Mouse (Mus musculus): Measurements from ENCODE around the gene Nos3.

Nos3 gene

DNA sequence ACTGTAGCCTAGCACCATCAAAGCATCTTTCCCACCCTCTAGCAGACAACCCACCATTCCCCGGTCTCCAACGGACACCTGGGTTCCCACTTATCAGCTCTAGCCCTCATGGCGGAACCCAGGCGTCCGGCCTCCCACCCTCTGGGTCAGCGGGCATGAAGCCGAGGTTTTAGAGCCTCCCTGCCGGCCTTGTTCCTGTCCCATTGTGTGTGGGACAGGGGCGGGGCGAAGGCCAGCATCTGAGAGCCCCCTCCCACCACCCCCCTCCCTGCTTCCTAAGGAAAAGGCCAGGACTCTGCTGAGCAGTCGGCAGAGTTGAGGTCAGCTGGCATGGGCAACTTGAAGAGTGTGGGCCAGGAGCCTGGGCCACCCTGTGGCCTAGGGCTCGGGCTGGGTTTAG, at the start of gene Nos3:
TSS of gene Nos3 (plus strand) at position 303 of the 400 bp plus-strand sequence.
- peak; percentile 27 for DNase-seq (ENCODE audit: low read depth, low spot score)

DNA sequence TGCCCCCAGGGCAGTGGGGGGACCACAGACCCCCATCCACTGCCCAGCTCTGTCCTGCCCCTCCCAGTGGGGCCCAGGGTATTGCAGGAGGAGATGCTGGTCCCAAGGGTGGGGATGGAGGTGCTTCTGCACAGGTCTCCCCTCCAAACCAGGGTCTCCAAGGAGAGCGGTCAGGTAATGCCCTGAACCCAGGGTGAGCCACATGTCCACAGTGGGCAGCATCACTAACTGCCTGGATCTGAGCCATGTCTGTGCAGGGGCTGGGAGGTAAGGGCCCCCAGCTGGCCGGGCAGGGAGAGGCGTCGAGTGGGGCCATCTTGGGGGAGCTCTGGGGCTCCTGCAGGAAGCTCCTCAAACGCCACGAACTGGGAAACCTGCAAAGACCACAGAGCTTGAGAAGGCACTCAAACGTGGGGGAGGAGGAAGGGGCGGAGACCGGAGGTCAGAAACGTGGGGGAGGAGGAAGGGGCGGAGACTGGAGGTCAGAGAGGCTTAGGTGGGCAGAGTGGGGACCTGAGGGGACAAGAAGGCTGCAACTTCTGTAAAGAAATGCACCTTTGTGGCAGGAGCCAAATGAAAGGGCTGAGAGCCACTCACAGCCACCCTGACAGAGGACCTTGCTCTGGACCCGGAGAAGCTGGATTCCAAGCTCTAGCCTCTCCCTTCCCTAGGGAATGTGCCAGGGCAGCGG, 44.7 kb upstream of the Nos3 start:
- DNase-seq (ENCODE audit: low read depth, low spot score), result peak; percentile 85

DNA sequence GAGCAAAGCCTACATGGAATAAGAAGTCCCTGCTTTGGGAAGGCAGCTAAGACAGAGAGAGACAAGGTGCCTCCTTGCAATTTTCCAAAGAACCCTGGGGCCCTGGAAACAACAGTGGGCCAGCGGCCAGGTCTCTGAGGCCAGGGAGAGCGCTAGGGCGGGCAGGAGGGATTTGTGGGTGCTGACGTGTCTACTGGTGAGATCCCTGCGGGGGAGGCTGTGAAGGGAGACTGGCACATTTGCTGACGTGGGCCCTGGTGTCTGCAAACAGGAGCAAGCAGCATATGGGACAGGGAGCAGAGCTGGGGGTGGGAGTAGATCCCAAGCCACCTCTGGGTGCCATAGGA, 44.2 kb upstream of the Nos3 start:
- DNase-seq (ENCODE audit: low read depth, low spot score), result no peak

DNA sequence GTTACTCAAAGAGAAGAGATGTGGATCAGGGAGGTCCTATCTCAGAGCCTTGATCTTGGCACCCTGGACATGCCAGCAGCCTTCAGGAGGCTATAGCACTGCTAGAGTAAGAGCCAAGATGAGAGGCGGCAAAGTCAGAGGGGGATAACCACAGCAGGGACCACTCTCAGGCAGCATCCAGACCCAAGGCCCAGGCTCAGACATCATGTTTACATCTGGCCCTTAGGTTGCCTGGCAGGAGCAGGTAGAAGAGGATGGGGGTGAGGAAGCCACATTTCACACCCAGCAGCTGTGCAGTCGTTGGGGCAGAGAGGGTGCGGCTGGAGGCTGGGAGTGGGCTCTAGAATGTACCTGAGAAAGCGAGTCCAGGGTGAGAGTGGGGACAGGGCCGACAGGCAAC, 43.7 kb upstream of the Nos3 start:
- no peak for DNase-seq (ENCODE audit: low read depth, low spot score)

DNA sequence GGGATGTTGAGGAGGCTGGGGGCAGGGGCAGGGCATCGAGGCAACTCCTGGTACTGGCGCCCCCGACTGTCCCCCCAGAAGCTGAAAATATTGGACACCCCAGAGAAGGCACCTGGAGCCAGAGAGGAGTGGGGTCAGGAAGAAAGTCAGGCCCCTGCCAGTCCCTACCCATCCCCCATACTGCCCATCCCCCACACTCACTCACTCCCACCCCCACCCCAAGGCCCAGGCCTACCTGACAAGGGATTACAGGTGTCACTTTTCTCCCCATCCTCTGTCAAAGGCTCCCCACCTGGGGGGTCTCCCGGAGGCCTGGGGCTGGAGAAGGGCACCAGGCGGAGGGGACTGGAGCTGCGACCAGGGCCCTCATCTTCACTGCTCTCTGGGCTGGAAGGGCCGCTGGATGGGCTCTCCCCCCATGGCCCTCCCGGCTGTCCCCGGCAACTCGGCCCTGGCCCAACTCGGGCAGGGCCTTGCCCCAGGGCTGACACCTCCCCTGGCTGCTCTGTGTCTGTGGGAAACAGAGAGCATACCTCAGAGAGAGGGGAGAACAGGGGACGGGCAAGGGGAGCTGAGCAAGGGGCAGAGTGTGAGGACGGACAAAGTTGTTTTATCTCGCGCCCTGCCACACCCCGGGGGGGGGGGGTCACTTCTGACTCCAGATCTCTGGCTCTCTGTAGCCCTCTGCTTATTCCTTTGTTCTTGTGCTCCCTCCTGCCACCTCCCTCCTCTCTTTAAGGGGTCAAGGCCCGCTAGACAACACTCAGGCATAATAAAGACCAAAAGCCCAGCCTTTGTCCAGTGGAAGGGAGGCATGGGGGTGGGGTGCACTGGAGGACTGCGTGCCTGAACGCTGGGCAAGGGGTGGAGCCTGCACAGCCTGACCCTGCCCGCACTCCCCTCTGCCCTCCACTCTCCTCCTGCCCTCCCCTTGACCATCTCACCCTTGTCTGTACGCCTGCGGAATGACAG, 42.6 kb upstream of the Nos3 start:
- peak; percentile 43 for DNase-seq (ENCODE audit: low read depth, low spot score)

DNA sequence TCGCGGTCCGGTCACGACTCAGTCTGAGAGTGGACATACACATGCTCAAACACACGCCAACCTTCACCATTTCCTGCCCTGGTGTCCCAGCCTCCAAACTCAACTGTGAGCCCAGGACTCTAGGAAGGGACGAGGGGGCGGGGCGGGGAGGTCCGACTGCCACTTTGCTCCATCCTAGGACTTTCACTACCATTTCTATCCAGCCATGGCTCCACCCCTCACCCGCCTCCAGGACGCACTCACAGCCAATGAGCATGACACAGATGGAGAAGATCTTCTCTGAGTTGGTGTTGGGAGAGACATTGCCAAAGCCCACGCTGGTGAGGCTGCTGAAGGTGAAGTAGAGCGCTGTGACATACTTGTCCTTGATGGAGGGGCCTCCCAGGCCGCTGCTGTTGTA, 39.4 kb upstream of the Nos3 start:
- peak; percentile 92 for DNase-seq (ENCODE audit: low read depth, low spot score)

DNA sequence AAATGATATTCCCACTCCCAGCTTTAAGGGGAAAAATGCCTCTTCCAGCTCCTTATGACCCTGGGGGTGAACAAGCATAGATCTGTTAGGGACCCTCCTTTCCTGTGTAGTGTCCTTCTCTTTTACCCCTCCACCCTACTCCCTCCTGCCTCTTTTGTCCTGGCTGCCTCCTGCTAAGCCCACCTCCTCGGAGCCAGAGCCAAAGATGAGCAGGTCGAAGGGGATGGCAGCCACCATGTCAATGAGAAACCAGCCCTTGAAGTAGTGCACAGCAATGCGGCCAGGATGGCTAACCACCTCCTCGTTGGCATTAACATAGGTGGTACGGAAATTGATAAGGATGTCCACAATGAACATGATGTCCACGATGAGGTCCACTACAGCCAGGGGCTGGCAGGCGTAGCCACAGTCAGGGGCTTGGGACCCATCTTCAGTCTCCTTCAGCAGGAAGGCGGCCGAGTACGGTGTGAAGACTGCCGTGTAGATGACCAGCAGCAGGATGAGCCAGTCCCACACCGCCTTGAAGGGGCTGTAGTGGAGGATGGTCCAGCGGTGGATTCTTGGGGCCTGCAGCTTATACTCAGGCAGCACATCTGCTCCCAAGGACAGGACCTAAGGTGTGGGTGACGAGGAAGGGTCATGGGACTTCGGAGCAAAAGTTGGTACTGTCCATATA, 38.3 kb upstream of the Nos3 start:
- DNase-seq (ENCODE audit: low read depth, low spot score), result no peak

DNA sequence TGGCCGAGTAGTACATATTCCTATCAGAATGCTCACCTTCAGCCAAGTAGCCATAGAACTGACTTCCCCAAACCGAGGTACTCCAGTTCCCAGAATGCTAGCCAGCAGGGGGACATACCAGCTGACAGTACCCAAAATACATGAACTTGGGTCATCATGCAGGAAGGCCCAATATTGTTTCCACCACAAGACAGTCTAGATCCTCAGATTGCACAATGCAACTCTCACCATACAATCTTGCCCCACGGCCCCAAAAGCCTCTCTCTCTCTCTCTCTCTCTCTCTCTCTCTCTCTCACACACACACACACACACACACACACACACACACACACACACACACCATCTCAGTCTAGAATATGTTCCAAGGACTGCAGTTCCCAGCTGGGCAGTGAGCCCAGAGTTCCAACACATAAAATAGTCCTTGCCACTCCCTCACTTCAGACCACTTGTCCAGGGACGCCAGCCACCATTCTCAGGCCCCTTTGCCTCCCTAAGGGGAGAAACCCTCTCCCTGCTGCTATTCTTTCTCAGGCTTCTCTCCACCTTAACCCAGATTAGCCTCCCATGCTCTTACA, 37.7 kb upstream of the Nos3 start:
- no peak for DNase-seq (ENCODE audit: low read depth, low spot score)

DNA sequence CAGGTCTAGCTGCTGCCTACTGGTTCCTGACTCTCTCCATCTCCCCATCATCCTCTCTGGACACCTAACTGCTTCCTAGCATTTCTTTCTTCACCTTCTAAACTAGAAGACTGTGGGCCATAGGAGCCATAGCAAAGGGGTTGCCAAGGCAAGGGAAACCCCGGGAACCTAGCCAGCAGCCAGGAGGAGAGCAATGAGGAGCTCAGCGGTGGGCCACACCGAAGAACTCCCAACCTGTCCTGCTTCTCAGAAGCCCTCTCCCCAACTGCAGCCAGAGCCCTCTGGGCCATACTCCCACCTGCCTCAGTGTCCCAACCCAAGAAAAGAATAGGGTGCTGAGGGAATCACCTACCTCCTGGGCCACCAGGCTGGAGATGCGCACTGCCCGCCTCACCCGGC, 35.8 kb upstream of the Nos3 start:
- no peak for DNase-seq (ENCODE audit: low read depth, low spot score)

DNA sequence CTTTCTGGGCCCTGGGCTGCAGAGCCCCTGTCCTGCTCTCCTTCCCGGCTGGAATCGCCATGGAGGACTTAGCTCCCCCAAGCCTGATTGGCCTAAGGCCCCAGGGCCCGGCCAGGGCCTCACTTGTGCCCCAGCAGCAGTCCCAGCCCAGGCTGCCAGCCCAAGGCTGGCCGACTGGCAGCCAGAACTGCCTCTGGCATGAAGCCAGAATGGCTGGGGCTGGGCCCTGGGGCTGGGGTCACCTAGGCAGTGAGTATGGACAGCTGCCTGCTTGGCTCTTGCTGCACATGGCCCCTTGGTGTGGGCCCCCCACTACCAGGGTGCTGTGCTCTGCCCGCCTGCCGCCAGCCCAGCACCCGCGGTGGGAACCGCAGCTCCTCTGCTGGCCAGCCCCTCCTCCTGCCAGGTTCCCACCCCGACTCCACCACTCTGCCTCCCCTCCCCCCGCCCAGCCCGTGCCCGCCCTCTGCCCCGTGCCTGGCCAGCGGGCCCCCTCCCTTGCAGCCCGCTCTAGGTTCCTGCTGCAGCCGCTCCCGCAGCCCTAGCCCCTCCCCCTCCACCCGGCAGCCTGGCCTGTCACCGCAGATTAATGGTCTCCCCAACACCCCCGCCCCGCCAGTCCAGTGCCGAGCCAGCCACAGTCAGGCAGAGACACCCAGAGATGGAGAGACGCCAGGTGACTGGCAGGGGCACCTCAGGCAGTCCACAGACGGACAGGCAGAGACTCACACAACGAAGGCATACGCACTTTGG, 35.2 kb upstream of the Nos3 start:
- no peak for DNase-seq (ENCODE audit: low read depth, low spot score)

DNA sequence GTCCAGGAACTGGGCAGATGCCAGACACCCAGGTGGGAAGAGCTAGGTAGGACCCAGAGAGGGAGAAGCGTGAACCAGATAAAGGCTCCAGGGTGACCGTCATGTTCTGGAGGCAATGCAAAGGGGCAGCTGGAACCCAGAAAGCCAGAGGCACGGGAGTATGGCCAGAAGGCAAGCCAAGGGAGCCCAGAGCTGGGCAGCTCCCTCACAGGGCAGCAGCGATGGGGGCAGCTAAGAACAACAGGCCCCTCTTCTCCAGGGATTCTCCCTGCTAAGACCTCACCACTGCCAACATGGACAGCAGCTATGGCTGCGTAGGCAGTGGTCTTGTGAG, 34.7 kb upstream of the Nos3 start:
- no peak for DNase-seq (ENCODE audit: low read depth, low spot score)

DNA sequence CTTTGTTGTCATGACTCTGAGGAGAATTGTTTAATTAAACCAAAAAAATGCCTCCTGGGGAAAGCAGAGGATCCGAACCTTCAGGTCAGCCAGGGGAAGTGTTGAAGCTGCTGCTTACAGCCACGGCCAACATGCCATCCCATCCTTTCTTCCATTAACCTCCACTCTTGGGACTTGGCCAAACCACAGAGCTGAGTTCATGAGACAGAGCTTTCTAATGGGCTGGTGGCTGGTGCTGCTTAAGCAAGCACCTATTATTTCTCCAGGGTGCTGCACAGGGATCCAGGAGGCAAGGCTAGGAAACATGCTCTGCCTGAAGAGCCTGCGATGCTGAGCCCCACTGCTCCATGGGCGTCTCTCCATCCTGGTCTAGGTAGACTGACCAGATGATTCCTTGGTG, 32.2 kb upstream of the Nos3 start:
- DNase-seq (ENCODE audit: low read depth, low spot score), result no peak

DNA sequence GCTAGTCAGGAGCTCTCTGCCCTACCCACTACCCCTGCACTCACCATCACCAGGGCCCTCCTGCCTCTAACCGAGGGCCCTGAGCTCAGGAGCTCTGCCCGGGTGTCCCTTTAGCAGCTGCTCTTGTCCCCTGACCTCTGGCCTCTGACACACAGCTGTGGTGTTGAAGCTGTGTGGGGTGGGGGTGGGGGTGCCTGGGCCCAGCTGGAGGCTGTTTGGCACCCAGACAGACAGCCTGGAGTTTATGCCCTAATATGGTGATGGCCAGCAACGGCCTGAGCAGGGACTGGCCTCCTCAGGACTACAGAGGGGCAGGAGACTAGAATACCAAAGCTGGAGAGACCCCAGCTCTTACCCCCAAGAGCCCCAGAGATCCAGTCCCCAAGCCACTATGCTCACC, 29.9 kb upstream of the Nos3 start:
- no peak for DNase-seq (ENCODE audit: low read depth, low spot score)

DNA sequence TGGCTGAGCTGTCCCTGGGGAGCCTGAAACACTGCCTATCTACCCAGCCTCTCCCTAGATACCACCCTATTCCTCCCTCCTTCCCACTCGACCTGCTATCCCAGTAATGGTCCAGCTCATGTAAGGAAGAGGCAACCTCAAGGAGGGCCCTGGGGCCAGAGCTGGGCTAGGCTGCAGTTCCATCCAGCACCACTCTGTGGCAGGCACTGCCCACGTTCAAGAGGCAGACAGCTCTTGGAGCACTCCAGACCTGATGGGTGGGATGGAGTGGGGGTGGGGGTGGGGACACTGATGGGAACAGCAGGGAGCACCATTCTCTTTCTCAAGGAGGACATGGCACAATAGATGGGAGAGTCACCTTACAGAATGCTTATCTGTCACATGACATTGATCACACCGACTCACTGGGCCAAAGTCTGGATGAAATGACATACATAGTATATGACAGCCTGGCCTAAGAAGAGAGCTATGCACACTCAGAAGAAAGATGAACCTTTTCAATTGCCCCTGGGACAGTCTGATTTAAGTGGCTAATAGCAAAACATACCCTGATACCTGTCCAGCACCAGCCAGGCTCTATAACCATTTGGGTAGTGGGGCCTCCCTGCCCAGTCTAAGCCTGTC, 28.6 kb upstream of the Nos3 start:
- peak; percentile 59 for DNase-seq (ENCODE audit: low read depth, low spot score)

DNA sequence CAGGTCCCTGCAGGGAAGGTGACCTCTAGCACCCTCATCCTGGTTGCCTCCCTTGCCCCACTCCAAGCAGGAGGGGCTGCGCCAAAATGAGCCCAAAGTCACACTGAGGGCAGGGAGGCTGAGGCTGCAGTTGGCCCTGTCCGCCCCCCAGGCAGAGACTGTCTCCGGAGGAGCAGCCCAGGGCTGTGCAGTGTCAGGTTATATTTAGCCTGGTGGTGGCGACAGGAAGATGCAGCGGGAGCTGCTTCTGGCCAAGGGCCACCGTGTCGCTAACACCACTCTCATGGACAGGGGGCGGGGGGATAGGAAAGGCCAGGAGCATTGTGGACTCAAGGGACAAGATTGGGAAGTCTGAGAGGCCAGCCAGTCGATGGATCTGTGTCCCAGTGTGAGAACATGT, 27.2 kb upstream of the Nos3 start:
- DNase-seq (ENCODE audit: low read depth, low spot score), result no peak

DNA sequence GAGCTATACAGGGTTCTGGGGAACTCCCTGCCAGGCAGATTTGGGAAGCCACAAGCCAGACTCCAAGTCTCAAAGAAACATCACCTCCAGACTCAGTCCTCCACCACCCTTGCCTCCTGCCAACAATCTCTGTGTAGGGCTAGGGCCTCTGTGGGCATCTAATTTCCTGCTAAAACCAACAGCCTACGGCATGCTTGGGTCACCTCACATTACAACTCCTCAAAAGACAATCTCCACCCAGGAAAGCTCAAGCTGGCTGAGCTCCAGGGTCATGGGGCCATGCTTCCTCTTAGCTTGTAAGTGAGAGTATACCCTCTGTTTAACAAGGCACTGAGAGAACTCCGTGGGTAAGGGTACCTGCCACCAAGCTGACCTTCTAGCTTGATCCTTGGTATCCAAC, 26.8 kb upstream of the Nos3 start:
- no peak for DNase-seq (ENCODE audit: low read depth, low spot score)

DNA sequence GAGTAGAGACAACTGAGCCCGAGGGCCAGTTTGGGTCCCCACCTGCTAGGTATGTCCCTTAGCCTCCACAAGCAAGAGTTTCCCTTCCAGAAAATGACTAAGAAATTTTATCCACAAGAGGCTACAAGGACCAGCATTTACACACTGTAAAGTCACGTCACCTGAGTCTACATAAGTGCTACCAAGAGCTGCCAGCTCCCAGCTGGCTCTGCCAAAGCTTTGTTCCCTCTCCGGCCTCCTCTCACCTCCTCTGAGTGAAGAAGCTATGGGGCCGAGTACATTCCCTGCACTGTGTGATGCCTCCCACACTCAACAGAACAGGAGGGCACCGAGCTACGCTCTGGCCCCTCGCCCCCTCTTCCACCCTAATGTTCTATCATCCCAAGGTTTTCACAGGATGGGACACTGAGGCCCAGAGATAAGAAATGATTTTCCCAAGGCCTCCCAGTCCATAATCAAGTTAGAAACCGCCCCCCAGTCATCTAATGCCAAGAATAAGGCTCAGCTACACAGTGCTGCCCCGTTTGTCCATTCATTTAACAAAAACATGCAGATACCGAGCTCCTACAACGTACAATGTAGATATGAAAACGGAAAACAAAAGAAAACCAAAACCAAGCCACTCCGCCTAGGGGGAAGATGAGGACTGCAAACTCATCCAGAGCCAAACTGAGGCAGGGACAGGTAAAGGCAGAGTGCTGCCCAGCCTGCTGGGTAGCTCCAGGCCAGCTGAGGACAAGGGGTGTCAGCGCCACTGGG, 22.2 kb upstream of the Nos3 start:
- no peak for DNase-seq (ENCODE audit: low read depth, low spot score)

DNA sequence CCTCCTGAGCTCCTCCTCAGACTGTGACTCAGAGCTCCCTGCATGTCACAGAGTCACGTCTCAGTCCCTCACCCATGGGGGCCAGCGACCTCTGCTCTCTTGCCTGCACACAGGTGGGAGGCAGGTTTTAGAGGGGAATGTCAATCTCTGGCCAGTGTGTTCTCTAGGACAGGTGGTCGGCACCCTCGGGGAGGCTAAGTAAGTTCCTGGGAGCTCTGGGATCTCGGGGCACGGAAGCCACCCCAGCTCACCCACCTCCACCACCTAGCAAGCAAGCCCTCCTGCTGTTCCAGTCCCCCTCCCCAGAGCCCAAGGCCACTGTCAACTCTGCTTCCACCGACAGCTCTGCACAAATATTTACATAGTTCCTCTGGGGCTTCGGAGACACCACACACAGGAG, 21.6 kb upstream of the Nos3 start:
- no peak for DNase-seq (ENCODE audit: low read depth, low spot score)

DNA sequence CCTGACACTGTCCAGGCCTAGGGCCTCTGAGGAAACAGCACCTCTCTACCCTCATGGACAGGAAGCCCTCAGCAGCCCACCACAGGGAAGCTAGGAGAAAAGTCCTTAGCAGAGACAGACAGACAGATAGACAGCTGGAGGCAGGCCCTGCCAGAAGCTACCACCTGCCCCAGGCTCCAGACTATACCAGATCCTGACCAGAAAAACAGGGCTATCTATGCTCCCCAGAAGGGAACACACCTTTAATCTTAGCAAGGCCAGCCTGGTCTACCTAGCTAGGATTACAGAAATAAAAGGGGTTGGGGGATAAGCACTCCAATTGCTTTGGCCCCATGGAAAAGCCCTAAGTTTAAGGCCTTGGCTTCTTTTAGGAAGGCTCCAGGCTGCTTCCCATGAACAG, 21.2 kb upstream of the Nos3 start:
- DNase-seq (ENCODE audit: low read depth, low spot score), result no peak

DNA sequence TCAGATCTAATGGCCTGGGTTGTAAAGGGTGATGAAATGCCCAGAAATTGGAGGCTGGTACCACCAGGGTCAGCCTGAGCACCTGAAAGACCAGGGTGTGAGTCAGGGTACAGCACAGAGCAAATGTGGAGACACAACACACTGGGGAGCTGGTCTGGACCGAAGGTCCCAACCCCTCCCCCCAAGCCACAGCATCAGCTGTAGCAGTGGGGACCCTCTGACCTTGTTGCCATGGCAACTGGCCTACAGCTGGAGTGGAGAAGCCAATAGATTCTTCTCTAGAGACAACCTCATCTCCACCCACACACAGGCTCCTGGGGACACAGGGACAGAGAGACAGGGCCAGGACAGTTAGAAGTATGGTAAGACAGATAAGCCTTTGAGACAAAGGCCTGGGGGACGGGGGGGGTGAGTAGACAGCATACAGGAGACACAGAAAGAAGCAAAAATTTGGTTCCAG, 20.6 kb upstream of the Nos3 start:
- DNase-seq (ENCODE audit: low read depth, low spot score), result peak; percentile 78

All from R1 (cell line).